Mouse (Mus musculus) liver, adult 2 months (tissue): Measurements from ENCODE around the gene Cd164l2. TPM values are rescaled to one million over a fixed set of nuclear protein-coding genes. Genes with fewer than 3 reads are reported as not detected.

Source experiments
- DNase-seq: peaks from one replicate; pipeline ENCODE4 v3.0.0-alpha.2; 2011; ENCODE audit warnings: low read depth, low spot score; ENCODE audit errors: extremely low read depth
- H3K27ac ChIP-seq: fragments of 200-500 bp; replicated peaks from 2 replicates; pipeline ENCODE4 v1.5.1; 2012; ENCODE audit warnings: low read depth, mild to moderate bottlenecking, control low read depth, inconsistent platforms, low read length; ENCODE audit not compliant: insufficient read depth
- H3K27me3 ChIP-seq: fragments of 200-500 bp; 2 replicates; pipeline ENCODE4 v1.6.1; 2012; ENCODE audit warnings: mild to moderate bottlenecking, moderate library complexity, low read length, inconsistent platforms; ENCODE audit not compliant: control insufficient read depth, insufficient read depth
- H3K36me3 ChIP-seq: fragments of 200-500 bp; 2 replicates; pipeline ENCODE4 v1.6.1; 2012; ENCODE audit warnings: low read length, inconsistent platforms; ENCODE audit not compliant: control insufficient read depth, insufficient read depth
- H3K4me1 ChIP-seq: fragments of 200-500 bp; 2 replicates; pipeline ENCODE4 v1.6.1; 2011; ENCODE audit warnings: low read length; ENCODE audit not compliant: control insufficient read depth, insufficient read depth
- H3K4me3 ChIP-seq: fragments of 200-500 bp; 2 replicates; pipeline ENCODE4 v1.5.1; 2011; ENCODE audit warnings: low read depth, mild to moderate bottlenecking, control low read depth, low read length, moderate library complexity; ENCODE audit not compliant: insufficient read depth
- H3K79me2 ChIP-seq: fragments of 200-500 bp; 2 replicates; pipeline ENCODE4 v1.6.1; 2012; ENCODE audit warnings: inconsistent platforms, mild to moderate bottlenecking, low read length, moderate library complexity; ENCODE audit not compliant: control insufficient read depth, insufficient read depth
- H3K9ac ChIP-seq: fragments of 200-500 bp; 2 replicates; pipeline ENCODE4 v1.6.1; 2012; ENCODE audit warnings: low read depth, mild to moderate bottlenecking, control low read depth, inconsistent platforms, low read length
- CTCF ChIP-seq: fragments of 200-500 bp; IDR thresholded peaks from 2 replicates; pipeline ENCODE4 v1.5.1; 2011; ENCODE audit warnings: low read depth, low read length, control low read depth
- POLR2A ChIP-seq: fragments of 200-500 bp; IDR thresholded peaks from 2 replicates; pipeline ENCODE4 v1.6.1; 2011; ENCODE audit warnings: low read length, control low read depth; ENCODE audit not compliant: insufficient read depth; ENCODE audit errors: extremely low read depth
- WGBS: fragments of 180-500 bp; shearing (Covaris S2); methylation state at CpG from one replicate; pipeline ENCODE4 v1.1.7; 2018; 5-methylcytosine and 5-hydroxymethylcytosine counted together
- polyA plus RNA-seq: library from polyadenylated mRNA; depleted of rRNA; stranded (reverse); fragments of >200 nt; gene quantifications from 2 replicates; pipeline ENCODE4 v1.2.3, GENCODE M21; 2012; rRNA removed
- total RNA-seq: library from RNA; depleted of rRNA; stranded (reverse); fragments of >200 nt; gene quantifications from 2 replicates; pipeline ENCODE4 v1.2.3, GENCODE M21; 2014; rRNA removed

Cd164l2 gene
- total RNA-seq (not detected in 2 replicates), polyA plus RNA-seq (not detected in 2 replicates)

DNA sequence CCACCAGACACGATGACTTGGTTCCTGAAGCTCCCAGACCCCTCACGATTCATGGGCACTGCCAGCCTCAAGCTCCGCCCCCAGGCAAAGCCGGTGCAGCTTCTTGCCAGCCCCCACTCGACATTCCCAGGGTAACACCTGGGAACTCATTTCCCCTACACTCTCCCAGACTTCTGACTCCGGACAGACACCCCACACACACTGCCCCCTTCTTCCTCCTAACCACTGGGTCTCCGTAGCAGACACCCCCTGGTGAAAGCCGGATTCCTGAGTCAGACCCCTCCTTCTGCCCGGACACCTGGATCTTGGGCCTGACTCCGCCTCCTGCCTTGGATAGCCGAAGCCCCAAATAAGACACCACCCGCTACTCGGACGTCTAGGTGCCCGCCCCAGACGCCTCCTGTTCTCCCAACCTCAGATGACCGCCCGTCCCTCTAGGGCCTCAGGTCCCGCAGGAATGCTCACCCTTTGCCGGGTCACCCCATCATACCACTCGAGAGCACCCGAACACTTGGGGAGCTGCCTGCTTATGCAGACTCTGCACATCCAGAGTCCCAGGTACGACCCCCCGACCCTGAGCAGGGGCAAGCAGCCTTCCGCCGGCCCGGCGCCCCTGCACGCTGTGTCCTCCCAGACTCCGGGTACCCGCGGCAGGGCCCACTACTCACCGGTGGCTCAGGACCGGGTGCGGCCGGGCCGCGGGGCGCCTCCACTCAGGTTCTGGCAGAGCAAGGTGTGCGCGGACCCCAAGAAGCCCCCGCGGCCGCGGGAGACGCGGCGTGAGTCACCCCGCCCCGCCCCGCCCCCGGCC, at the start of gene Cd164l2, which contains the start of gene Gpr3:
Gene Cd164l2, plus strand, starts transcription at position 381 of the 811 bp plus-strand sequence.
Gene Gpr3, minus strand, starts transcription at position 786 of the 811 bp plus-strand sequence.
- H3K9ac ChIP-seq = peak within 1 kb of the TSS; percentile 57
- TF ChIP-seq CTCF (no peak), POLR2A (no peak)
- no peak within 1 kb of the TSS for H3K27ac ChIP-seq
- H3K36me3 ChIP-seq = no peaks in the 10 kb centered on the region
- no peak for DNase-seq
- H3K79me2 ChIP-seq = no peaks in the 10 kb centered on the region
- H3K4me3 ChIP-seq = peak within 1 kb of the TSS; percentile 65; the same call in 1 of the 2 replicates
- H3K27me3 ChIP-seq = no peaks in the 10 kb centered on the region; the same call in 1 of the 2 replicates
- 8% methylated on average over 52 of the region's 52 CpGs for WGBS
- H3K4me1 ChIP-seq = peaks cover 4% of the 10 kb centered on the region

DNA sequence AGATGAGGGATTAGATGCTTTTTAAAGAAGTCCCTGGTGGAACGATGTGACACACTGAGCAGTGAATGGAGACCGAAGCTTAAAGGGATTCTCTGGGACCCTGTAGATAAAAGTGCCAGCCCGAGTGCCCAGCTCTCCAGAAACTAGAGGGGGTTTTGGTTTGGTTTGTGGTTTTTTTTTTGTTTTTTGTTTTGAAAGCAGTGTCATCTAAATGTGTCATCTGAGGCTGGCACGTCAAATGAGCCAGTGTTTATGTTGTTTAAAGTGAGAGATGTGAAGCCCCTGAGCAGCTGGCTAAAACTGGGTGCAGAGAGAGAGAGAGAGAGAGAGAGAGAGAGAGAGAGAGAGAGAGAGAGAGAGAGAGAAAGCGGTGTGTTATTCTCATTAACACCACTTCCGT, 49.7 kb upstream of the Cd164l2 start:
- no peak overlapping the region; the same call in 1 of the 2 replicates for H3K27ac ChIP-seq
- no peak overlapping the region for H3K9ac ChIP-seq
- DNase-seq = no peak
- 67% methylated on average over 6 of the region's 6 CpGs for WGBS
- H3K27me3 ChIP-seq = no peaks in the 10 kb centered on the region
- TF ChIP-seq POLR2A (no peak), CTCF (no peak)
- peaks cover 31% of the 10 kb centered on the region for H3K79me2 ChIP-seq
- no peaks in the 10 kb centered on the region for H3K36me3 ChIP-seq
- H3K4me3 ChIP-seq = no peak overlapping the region
- H3K4me1 ChIP-seq = peaks cover 15% of the 10 kb centered on the region

DNA sequence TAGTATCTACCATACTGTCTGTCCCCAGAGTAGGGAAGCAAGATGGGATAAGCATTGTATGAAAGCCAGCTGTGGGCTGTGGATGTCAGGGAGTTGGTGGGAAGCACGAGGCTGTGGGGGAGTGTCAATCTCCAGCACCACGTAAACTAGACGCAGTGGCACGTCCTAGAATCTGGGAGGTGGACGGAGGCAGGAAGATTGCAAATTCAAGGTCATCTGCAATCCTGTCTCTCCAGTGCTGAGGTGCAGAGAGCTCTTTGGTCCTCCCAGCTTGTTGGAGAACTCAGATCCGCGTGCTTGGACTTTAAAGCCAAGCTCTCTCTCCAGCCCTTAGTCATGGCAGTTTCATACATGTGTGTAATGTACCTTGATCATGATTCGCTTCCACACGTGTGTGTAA, 45.2 kb upstream of the Cd164l2 start:
- H3K4me3 ChIP-seq = no peak overlapping the region
- H3K27ac ChIP-seq = peak overlapping the region; percentile 12
- H3K9ac ChIP-seq = no peak overlapping the region
- no peak for TF ChIP-seq POLR2A
- TF ChIP-seq CTCF = no peak
- no peaks in the 10 kb centered on the region for H3K36me3 ChIP-seq
- 76% methylated on average over 9 of the region's 9 CpGs for WGBS
- no peak for DNase-seq
- H3K4me1 ChIP-seq = peaks cover 17% of the 10 kb centered on the region
- peaks cover 41% of the 10 kb centered on the region for H3K79me2 ChIP-seq
- H3K27me3 ChIP-seq = no peaks in the 10 kb centered on the region

GRCm38 (mm10) chr4:133169237-133170055, 42.5 kb upstream of the Cd164l2 start:
- Histone ChIP-seq H3K27ac (peak overlapping the region; percentile 47), H3K27me3 (no peaks in the 10 kb centered on the region), H3K9ac (no peak overlapping the region), H3K4me3 (no peak overlapping the region), H3K36me3 (no peaks in the 10 kb centered on the region), H3K79me2 (peaks cover 41% of the 10 kb centered on the region), H3K4me1 (peaks cover 12% of the 10 kb centered on the region)
- DNase-seq = peak; percentile 53
- 73% methylated on average over 10 of the region's 10 CpGs for WGBS
- TF ChIP-seq POLR2A (no peak), CTCF (no peak)

GRCm38 (mm10) chr4:133170056-133170524, 41.8 kb upstream of the Cd164l2 start:
- TF ChIP-seq POLR2A (no peak), CTCF (no peak)
- DNase-seq = peak; percentile 60
- Histone ChIP-seq H3K79me2 (peaks cover 37% of the 10 kb centered on the region), H3K36me3 (no peaks in the 10 kb centered on the region), H3K9ac (no peak overlapping the region), H3K27ac (peak overlapping the region; percentile 23; the same call in 1 of the 2 replicates), H3K27me3 (no peaks in the 10 kb centered on the region), H3K4me1 (peaks cover 13% of the 10 kb centered on the region), H3K4me3 (no peak overlapping the region)
- 70% methylated on average over 3 of the region's 3 CpGs for WGBS
